Comparison of ENCODE assay signal across 14 mouse cellular contexts in genomic region chr7:71456421-71456820, GRCm38 (mm10).
A peak's percentile ranks its signal among the peaks of the same experiment; 100 is the strongest.
DNase-seq lines count a peak whose midpoint lies in the region; ATAC-seq and TF ChIP-seq lines count a peak whose summit lies in the region.
"Had no signal": no experiment of that assay in that cellular context is flagged by ENCODE, and none has a peak within 500 bp of the region (broad histone marks: within the 10 kb centered on the region; RNA-seq: fewer than 3 reads in every experiment).

No protein-coding gene starts in this region.

- 0 out of 2 replicates have a peak, but pooled peaks have one; percentile 39 for ATAC-seq in heart, embryonic 15.5 days (replicated peaks; ENCODE audit: insufficient number of reproducible peaks, insufficient read depth, low FRiP score, low read depth)
- ATAC-seq in lung, embryonic 14.5 days (ENCODE audit: insufficient read depth): peak; percentile 24; the same call in 1 of the 2 replicates
- no peak for ATAC-seq in embryonic facial prominence, embryonic 14.5 days (ENCODE audit: low read depth)
- ATAC-seq: forebrain, embryonic 13.5 days had no signal

- H3K9ac ChIP-seq in heart, embryonic 15.5 days: no peak overlapping the region
- H3K9ac ChIP-seq in lung, embryonic 14.5 days: no peak overlapping the region; the same call in 1 of the 2 replicates
- no peak overlapping the region for H3K9ac ChIP-seq in embryonic facial prominence, embryonic 14.5 days (ENCODE audit: low read depth, low read length)
- H3K9ac ChIP-seq: forebrain, embryonic 13.5 days had no signal

- no peak overlapping the region for H3K27ac ChIP-seq in heart, embryonic 15.5 days
- peak overlapping the region; percentile 27; the same call in 1 of the 2 replicates for H3K27ac ChIP-seq in lung, embryonic 14.5 days (ENCODE audit: low read depth)
- no peak overlapping the region for H3K27ac ChIP-seq in embryonic facial prominence, embryonic 14.5 days (replicated peaks; ENCODE audit: low read depth, low read length)
- H3K27ac ChIP-seq: forebrain, embryonic 13.5 days; macrophage had no signal

- no peak overlapping the region for H3K4me3 ChIP-seq in heart, embryonic 15.5 days
- 0 out of 2 replicates have a peak overlapping the region, but pooled peaks have one; percentile 4 for H3K4me3 ChIP-seq in lung, embryonic 14.5 days (ENCODE audit: low read depth, low read length)
- H3K4me3 ChIP-seq in embryonic facial prominence, embryonic 14.5 days (ENCODE audit: low read depth, low read length): no peak overlapping the region
- H3K4me3 ChIP-seq: forebrain, embryonic 13.5 days; myocyte had no signal

- H3K4me1 ChIP-seq in heart, embryonic 15.5 days (replicated peaks): no peaks in the 10 kb centered on the region
- peaks cover 6% of the 10 kb centered on the region; the same call in 1 of the 2 replicates for H3K4me1 ChIP-seq in lung, embryonic 14.5 days (ENCODE audit: insufficient read depth)
- H3K4me1 ChIP-seq in embryonic facial prominence, embryonic 14.5 days (ENCODE audit: control insufficient read depth, insufficient read depth, low read length): no peaks in the 10 kb centered on the region; the same call in 1 of the 2 replicates
- H3K4me1 ChIP-seq: forebrain, embryonic 13.5 days had no signal

- WGBS in heart, embryonic 15.5 days: 60% methylated on average over 13 of the region's 13 CpGs
- WGBS in lung, embryonic 14.5 days: 46% methylated on average over 13 of the region's 13 CpGs
- WGBS in embryonic facial prominence, embryonic 14.5 days: 74% methylated on average over 13 of the region's 13 CpGs

- no peak for DNase-seq in heart, adult 8-10 months (ENCODE audit: low spot score)
- peak; percentile 35 for DNase-seq in lung, embryonic 14.5 days
- no peak for DNase-seq in lung, adult 18-20 months
- no peak for DNase-seq in embryonic facial prominence, embryonic 14.5 days (ENCODE audit: low spot score)
- DNase-seq in lung, postnatal 10 days: peak; percentile 12
- no peak for DNase-seq in frontal cortex, postnatal 25 days (ENCODE audit: low spot score in 2 of 2)
- DNase-seq in ovary, postnatal 36 days (ENCODE audit: low spot score): no peak
- DNase-seq: cerebellum, adult 18-20 months; layer of hippocampus, postnatal 36 days; spleen, adult 18-20 months had no signal

- H3K27me3 ChIP-seq in heart, embryonic 15.5 days: no peaks in the 10 kb centered on the region
- H3K27me3 ChIP-seq in lung, embryonic 14.5 days (ENCODE audit: insufficient read depth, low read length): no peaks in the 10 kb centered on the region
- H3K27me3 ChIP-seq in embryonic facial prominence, embryonic 14.5 days (replicated peaks; ENCODE audit: control insufficient read depth, insufficient read depth, low read length): no peaks in the 10 kb centered on the region
- H3K27me3 ChIP-seq: forebrain, embryonic 13.5 days had no signal

- H3K9me3 ChIP-seq in heart, embryonic 15.5 days (replicated peaks): no peaks in the 10 kb centered on the region
- no peaks in the 10 kb centered on the region for H3K9me3 ChIP-seq in lung, embryonic 14.5 days (ENCODE audit: low read depth, low read length)
- no peaks in the 10 kb centered on the region for H3K9me3 ChIP-seq in embryonic facial prominence, embryonic 14.5 days (ENCODE audit: control insufficient read depth, low read length)
- H3K9me3 ChIP-seq: forebrain, embryonic 13.5 days had no signal

- no peaks in the 10 kb centered on the region for H3K36me3 ChIP-seq in heart, embryonic 15.5 days
- no peaks in the 10 kb centered on the region for H3K36me3 ChIP-seq in lung, embryonic 14.5 days (ENCODE audit: insufficient read depth)
- H3K36me3 ChIP-seq in embryonic facial prominence, embryonic 14.5 days (ENCODE audit: control insufficient read depth, insufficient read depth, low read length): no peaks in the 10 kb centered on the region

- H3K4me2 ChIP-seq in heart, embryonic 15.5 days: peak overlapping the region; percentile 37
- peak overlapping the region; percentile 52 for H3K4me2 ChIP-seq in lung, embryonic 14.5 days
- peak overlapping the region; percentile 10; the same call in 1 of the 2 replicates for H3K4me2 ChIP-seq in embryonic facial prominence, embryonic 14.5 days (ENCODE audit: low read depth, low read length)
- H3K4me2 ChIP-seq: forebrain, embryonic 13.5 days had no signal

- no peak for TF ChIP-seq CTCF in lung, embryonic 14.5 days (IDR thresholded peaks at IDR 0.05; ENCODE audit: low read depth)

Comparison
In these comparisons a context has a peak if more than half of its experiments do, and no peak if none do; other contexts are left out.
1. DNase-seq: peak in lung, embryonic 14.5 days (single experiment) and lung, postnatal 10 days (single experiment); none in heart, adult 8-10 months (single experiment), lung, adult 18-20 months (0 of 2), embryonic facial prominence, embryonic 14.5 days (single experiment), frontal cortex, postnatal 25 days (0 of 2) and ovary, postnatal 36 days (single experiment).
2. Peak in every context shown above with its lines, with median percentiles within 50 percentile points of each other: H3K4me2 ChIP-seq.